Mouse (Mus musculus): ENCODE results near the gene Hcrtr2.

Gene Hcrtr2

DNA sequence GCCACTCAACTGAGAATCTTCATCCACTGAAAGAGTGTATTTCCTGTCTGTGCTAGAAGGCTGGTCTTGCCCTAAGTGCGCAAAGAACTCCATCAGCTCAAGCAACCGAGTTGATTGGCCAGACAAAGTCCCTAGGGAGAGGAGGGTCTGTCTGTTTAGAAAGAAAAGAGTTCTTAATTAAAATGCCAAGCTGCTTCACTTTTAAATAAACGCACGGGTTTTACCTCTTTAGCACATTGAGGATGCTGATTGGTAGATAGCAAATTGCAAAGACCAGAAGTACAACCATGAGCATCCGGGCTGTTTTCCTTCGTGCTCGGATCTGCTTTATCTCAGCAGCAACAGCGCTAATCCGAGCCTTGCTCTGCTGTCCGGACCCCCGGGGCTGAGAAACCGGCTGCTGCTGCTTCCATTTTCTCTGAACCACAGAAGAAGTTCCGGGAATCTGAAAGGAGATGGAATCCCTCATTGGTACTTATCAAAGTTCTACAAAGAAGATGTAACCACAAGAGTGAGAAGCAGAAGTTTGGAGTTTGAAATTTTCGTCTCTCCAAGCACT is 87.6 kb downstream of the Hcrtr2 start:
- DNase-seq (ENCODE audit: low spot score): peak; percentile 10

GRCm38 (mm10) chr9:76234899-76235298 is 88.8 kb downstream of the Hcrtr2 start:
- no peak for DNase-seq (ENCODE audit: low spot score)

DNA sequence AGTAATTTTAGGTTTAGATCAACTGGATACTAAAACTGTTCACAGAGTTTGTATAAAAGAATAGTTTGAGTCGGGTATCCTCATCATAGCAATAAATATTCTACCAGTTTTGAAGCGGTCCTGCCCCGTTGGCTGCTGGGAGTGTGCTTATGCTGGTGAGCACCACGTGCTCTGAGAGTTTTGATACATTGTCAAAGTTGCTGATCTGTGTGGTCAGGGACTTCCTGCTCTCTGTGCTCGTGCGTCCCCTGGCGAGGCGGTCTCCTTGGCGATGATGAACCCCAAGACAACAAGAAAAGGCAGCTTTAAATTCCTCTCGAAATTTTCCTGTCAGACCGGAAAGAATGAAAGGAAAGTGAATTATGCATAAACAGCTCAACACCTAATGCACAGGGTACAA is 93.3 kb downstream of the Hcrtr2 start:
- no peak for DNase-seq (ENCODE audit: low spot score)

- no peak for DNase-seq (ENCODE audit: low spot score)
Measured at GRCm38 (mm10) chr9:76217178-76217975, 106.3 kb downstream of the Hcrtr2 start.

DNA sequence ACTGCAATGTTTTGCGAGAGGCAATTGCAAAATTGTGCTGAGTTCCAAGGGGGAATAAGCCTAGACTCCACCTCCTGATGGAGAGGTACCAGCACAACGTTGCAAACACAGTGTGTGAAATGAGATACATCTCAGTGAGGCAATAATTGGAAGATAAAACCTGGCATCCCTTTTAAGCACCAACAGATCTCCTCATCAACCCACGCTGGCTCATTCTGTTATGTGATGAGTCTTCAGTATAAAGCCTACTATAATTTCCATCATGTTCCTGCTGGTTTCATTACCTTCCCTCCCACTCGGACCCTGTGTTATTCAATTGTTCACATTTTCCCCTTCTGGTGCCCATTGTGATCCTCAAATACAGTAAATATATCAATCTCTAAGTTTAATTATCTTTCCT is 109.0 kb downstream of the Hcrtr2 start:
- DNase-seq (ENCODE audit: low spot score): no peak

- DNase-seq (ENCODE audit: low spot score): no peak
Measured at GRCm38 (mm10) chr9:76213557-76213956, 110.1 kb downstream of the Hcrtr2 start, which contains the start of gene Gfral. Gene Gfral (minus strand): TSS chr9:76213657.

DNA sequence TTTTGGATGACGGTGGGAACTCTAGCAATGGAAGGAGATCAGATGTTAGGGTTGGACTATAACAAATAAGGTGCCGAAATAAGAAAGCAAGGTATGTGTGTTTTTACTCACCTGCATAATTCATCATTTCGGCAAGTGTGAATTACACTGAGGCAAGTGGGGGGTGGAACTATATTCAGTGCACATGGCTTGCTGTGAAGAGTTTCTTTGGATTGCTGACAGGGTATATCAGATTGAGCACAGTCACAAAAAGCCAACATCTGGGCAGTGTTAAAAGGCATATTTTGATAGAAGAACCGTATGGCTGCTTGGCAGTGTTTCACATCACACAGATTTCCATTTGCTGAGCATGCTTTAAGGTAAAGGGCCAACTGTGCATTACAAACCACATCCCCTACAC is 126.7 kb downstream of the Hcrtr2 start:
- no peak for DNase-seq (ENCODE audit: low spot score)

- DNase-seq (ENCODE audit: low spot score): no peak
Measured at GRCm38 (mm10) chr9:76179221-76179620, 144.4 kb downstream of the Hcrtr2 start.

Measured in urinary bladder, postnatal 14 days (tissue).